Mouse (Mus musculus): ENCODE data around the gene Telo2. TPM values are rescaled to one million over a fixed set of nuclear protein-coding genes. Genes with fewer than 3 reads are reported as not detected.

Telo2 gene
- polyA plus RNA-seq (2014; fragmentation: Nextera tagmentation; extraction: Ambion mirVana): 22.5 and 23.2 TPM in 2 replicates

DNA sequence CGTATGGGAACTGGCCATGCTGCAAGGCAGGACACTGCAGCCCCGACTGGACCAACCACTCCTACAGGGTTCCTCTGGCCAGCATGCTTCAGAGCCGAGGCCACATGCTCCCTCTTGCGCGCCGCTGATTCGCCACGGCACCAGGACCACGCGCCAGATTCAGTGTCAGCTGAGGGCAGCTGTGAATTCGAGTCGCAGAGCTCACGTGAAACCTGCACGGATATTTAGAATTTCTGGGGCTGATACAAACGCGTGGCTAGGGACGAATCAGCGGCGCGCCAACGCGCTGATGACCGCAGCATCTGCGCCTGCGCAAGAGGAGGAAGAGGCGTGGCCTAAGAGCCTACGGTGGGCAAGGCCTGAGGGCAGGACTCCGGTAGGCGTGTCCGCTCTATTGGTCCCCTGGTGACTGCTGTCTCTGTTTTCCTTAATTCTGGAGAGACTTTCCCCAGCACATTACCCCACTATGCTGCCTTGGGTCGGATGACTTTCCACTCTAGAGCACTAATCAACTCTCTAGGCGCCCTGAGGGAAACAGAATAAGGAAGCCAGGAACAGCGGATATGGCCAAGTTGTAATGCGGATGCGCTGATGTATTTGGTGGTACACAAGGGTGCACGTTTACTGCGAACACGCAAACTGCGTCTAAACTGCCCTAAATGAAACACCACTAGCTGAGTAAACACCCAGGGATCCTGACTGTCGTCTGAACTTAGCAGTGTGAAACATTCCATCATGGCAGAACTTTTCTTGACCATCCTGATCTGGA is at the start of gene Telo2:
Telo2 (minus strand) TSS at position 304 of the 769 bp plus-strand sequence.
- peak within 1 kb of the TSS; percentile 86 for H3K9ac ChIP-seq (ENCODE audit: low read length)
- ATAC-seq (ENCODE audit: low FRiP score): peak; percentile 96

DNA sequence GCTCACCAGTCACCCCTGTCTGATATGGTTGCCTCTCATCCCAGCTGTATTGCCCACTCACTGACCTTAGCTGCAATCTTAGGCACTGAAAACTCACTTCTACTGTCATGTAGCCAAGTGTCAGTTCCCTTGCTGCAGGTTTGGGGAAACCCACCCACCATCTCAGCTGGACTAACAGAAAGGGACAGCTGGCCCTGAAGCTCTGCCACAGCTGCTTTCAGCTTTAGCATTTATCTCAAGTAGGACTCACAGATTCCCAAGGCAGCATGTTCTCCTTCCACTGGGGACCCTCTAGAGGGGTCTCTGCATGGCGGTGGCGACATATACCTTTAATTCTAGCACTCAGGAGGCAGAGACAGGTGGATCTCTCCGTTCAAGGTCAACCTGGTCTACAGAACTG is 49.0 kb upstream of the Telo2 start:
- Histone ChIP-seq H3K27ac (ENCODE audit: low read depth, low read length) (no peak overlapping the region), H3K4me3 (ENCODE audit: low read depth, low read length) (no peak overlapping the region), H3K27me3 (ENCODE audit: control insufficient read depth, insufficient read depth, low read length) (no peaks in the 10 kb centered on the region), H3K4me1 (ENCODE audit: control insufficient read depth, insufficient read depth, low read length) (no peaks in the 10 kb centered on the region), H3K9me3 (ENCODE audit: control insufficient read depth, low read length) (no peaks in the 10 kb centered on the region), H3K9ac (ENCODE audit: low read length) (no peak overlapping the region), H3K36me3 (ENCODE audit: control insufficient read depth, insufficient read depth, low read length) (peaks cover 3% of the 10 kb centered on the region), H3K4me2 (no peak overlapping the region)
- no peak for DNase-seq (ENCODE audit: low spot score, missing footprints)
- 86% methylated on average over 3 of the region's 3 CpGs for WGBS
- no peak for ATAC-seq (ENCODE audit: low FRiP score)

More for the DNA sequence above, at the start of gene Telo2:
- Histone ChIP-seq H3K36me3 (ENCODE audit: control insufficient read depth, insufficient read depth, low read length) (no peaks in the 10 kb centered on the region), H3K4me3 (ENCODE audit: low read depth, low read length) (peak within 1 kb of the TSS; percentile 48), H3K27ac (ENCODE audit: low read depth, low read length) (peak within 1 kb of the TSS; percentile 84), H3K4me2 (peak within 1 kb of the TSS; percentile 87), H3K4me1 (ENCODE audit: control insufficient read depth, insufficient read depth, low read length) (peaks cover 10% of the 10 kb centered on the region), H3K27me3 (ENCODE audit: control insufficient read depth, insufficient read depth, low read length) (no peaks in the 10 kb centered on the region), H3K9me3 (ENCODE audit: control insufficient read depth, low read length) (no peaks in the 10 kb centered on the region)
- peak; percentile 99 for DNase-seq (ENCODE audit: low spot score, missing footprints)
- WGBS: 7% methylated on average over 40 of the region's 40 CpGs

DNA sequence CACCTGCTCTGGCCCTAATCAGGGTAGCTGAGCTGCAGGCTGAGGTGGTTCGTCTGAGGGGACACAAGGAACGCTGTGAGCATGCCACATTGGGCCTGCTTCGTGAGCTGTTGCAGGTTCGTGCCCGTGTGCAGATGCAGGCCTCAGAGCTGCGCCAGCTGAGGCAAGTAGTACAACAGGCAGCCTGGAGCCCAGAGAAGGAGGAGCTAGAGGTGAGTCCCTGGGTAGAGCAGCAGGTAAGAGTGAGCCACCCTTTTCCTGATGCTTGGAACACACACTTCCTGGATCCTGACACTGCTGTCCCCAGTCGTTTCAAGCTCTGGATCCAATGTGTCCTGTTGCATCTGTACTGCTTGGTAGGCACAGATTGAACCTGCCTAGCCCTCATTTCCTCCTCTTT is 47.6 kb upstream of the Telo2 start:
- ATAC-seq (ENCODE audit: low FRiP score) (no peak), DNase-seq (ENCODE audit: low spot score, missing footprints) (no peak)
- no peaks in the 10 kb centered on the region for H3K27me3 ChIP-seq (ENCODE audit: control insufficient read depth, insufficient read depth, low read length)
- peaks cover 6% of the 10 kb centered on the region for H3K36me3 ChIP-seq (ENCODE audit: control insufficient read depth, insufficient read depth, low read length)
- no peak overlapping the region for H3K4me3 ChIP-seq (ENCODE audit: low read depth, low read length)
- H3K4me2 ChIP-seq: no peak overlapping the region
- H3K9ac ChIP-seq (ENCODE audit: low read length): no peak overlapping the region
- no peaks in the 10 kb centered on the region for H3K9me3 ChIP-seq (ENCODE audit: control insufficient read depth, low read length)
- no peak overlapping the region for H3K27ac ChIP-seq (ENCODE audit: low read depth, low read length)
- no peaks in the 10 kb centered on the region for H3K4me1 ChIP-seq (ENCODE audit: control insufficient read depth, insufficient read depth, low read length)
- 83% methylated on average over 7 of the region's 7 CpGs for WGBS

DNA sequence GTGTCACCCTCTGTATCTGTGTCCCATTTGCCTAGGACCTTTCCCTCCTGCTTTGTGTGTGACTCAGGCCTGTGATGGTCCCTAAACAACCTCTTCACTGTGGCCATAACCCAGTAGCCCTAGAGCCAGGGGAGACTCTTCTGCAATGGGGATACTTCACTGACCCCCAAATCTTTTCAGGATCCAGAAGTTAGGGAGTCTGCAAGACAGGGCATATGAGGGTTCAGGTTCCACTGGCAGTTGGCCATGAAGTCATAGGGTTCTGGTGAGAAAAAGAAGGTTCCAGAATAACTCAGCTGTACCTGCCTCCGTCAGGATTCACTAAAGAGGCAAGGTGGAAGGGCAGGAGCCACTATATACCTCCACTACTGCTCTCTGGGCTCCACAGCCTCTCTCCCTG is 46.4 kb upstream of the Telo2 start, which contains the start of gene Ccdc154:
Ccdc154 (plus strand) TSS at position 301 of the 400 bp plus-strand sequence.
- WGBS: 80% methylated on average over 1 of the region's 1 CpGs
- ATAC-seq (ENCODE audit: low FRiP score): no peak
- Histone ChIP-seq H3K9ac (ENCODE audit: low read length) (no peak within 1 kb of the TSS), H3K4me1 (ENCODE audit: control insufficient read depth, insufficient read depth, low read length) (no peaks in the 10 kb centered on the region), H3K27me3 (ENCODE audit: control insufficient read depth, insufficient read depth, low read length) (no peaks in the 10 kb centered on the region), H3K36me3 (ENCODE audit: control insufficient read depth, insufficient read depth, low read length) (peaks cover 6% of the 10 kb centered on the region), H3K4me2 (no peak within 1 kb of the TSS), H3K4me3 (ENCODE audit: low read depth, low read length) (no peak within 1 kb of the TSS), H3K27ac (ENCODE audit: low read depth, low read length) (no peak within 1 kb of the TSS), H3K9me3 (ENCODE audit: control insufficient read depth, low read length) (no peaks in the 10 kb centered on the region)
- no peak for DNase-seq (ENCODE audit: low spot score, missing footprints)

DNA sequence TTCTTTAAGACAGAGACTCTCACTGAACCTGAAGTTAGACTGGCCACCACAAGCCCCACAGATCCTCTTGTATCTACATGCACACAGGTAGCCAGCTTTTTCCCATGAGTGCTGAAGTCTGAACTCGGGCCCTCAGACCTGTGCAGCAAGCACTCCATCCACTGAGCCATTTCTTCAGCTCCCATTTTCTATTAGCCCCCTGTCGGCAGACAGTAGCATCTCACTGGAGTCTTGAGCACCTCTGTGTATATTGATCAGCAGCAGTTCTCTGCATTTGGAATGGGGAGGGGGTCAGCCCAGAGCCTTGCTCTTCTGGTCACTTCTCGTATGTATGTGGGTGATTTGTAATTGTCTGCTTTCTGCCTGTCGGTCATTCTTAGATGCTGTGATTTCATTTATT is 24.2 kb upstream of the Telo2 start:
- no peak overlapping the region for H3K4me3 ChIP-seq (ENCODE audit: low read depth, low read length)
- no peak overlapping the region for H3K9ac ChIP-seq (ENCODE audit: low read length)
- H3K4me1 ChIP-seq (ENCODE audit: control insufficient read depth, insufficient read depth, low read length): no peaks in the 10 kb centered on the region
- WGBS: 74% methylated on average over 4 of the region's 4 CpGs
- ATAC-seq (ENCODE audit: low FRiP score): no peak
- H3K4me2 ChIP-seq: no peak overlapping the region
- H3K27ac ChIP-seq (ENCODE audit: low read depth, low read length): no peak overlapping the region
- DNase-seq (ENCODE audit: low spot score, missing footprints): no peak
- no peaks in the 10 kb centered on the region for H3K27me3 ChIP-seq (ENCODE audit: control insufficient read depth, insufficient read depth, low read length)
- H3K9me3 ChIP-seq (ENCODE audit: control insufficient read depth, low read length): no peaks in the 10 kb centered on the region
- H3K36me3 ChIP-seq (ENCODE audit: control insufficient read depth, insufficient read depth, low read length): no peaks in the 10 kb centered on the region

DNA sequence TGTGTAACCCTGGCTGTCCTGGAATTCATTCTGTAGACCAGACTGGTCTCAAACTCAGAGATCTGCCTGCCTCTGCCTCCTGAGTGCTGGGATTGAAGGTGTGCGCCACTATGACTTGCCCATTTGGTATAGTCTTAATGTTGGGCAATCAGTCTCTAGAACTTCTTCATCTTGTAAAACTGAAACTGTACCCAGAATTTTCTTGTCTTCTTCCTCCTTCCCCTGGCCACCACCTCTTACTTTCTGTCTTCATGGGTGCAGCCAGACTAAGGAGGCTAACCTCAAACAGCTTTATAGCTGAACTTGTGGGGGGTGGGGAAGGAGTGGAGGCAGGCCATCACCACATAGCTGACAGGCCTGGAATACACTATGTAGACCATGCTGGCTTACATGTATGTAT is 23.0 kb upstream of the Telo2 start:
- H3K9ac ChIP-seq (ENCODE audit: low read length): no peak overlapping the region
- DNase-seq (ENCODE audit: low spot score, missing footprints): no peak

DNA sequence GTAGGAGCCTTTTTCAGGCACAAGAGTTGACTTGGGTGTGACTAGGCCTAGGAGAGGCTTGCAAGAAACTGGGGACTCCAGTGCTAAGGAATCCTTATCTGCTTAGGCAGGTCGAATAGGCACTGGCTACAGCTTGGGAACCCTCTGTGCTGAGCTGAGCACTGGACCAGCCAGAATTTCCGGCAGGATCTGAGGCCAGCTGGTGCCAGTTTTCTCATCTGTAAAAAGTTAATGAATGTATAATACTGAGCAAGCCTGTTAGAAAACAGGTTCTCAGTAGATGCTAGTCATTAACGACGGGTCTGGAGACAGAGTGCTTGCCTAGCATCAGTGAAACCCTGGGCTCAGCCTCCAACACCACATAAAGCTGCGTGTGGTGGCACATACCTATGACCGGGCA is 19.9 kb upstream of the Telo2 start:
- no peak for DNase-seq (ENCODE audit: low spot score, missing footprints)
- H3K4me2 ChIP-seq: no peak overlapping the region
- no peak overlapping the region for H3K4me3 ChIP-seq (ENCODE audit: low read depth, low read length)
- H3K27ac ChIP-seq (ENCODE audit: low read depth, low read length): no peak overlapping the region
- H3K9ac ChIP-seq (ENCODE audit: low read length): no peak overlapping the region
- no peaks in the 10 kb centered on the region for H3K9me3 ChIP-seq (ENCODE audit: control insufficient read depth, low read length)
- no peaks in the 10 kb centered on the region for H3K36me3 ChIP-seq (ENCODE audit: control insufficient read depth, insufficient read depth, low read length)
- H3K4me1 ChIP-seq (ENCODE audit: control insufficient read depth, insufficient read depth, low read length): peaks cover 8% of the 10 kb centered on the region
- no peaks in the 10 kb centered on the region for H3K27me3 ChIP-seq (ENCODE audit: control insufficient read depth, insufficient read depth, low read length)
- no peak for ATAC-seq (ENCODE audit: low FRiP score)
- 88% methylated on average over 6 of the region's 6 CpGs for WGBS

More for the DNA sequence above, 23.0 kb upstream of the Telo2 start:
- no peak for ATAC-seq (ENCODE audit: low FRiP score)
- Histone ChIP-seq H3K4me3 (ENCODE audit: low read depth, low read length) (no peak overlapping the region), H3K4me2 (no peak overlapping the region), H3K27me3 (ENCODE audit: control insufficient read depth, insufficient read depth, low read length) (no peaks in the 10 kb centered on the region), H3K9me3 (ENCODE audit: control insufficient read depth, low read length) (no peaks in the 10 kb centered on the region), H3K27ac (ENCODE audit: low read depth, low read length) (no peak overlapping the region), H3K36me3 (ENCODE audit: control insufficient read depth, insufficient read depth, low read length) (no peaks in the 10 kb centered on the region), H3K4me1 (ENCODE audit: control insufficient read depth, insufficient read depth, low read length) (peaks cover 8% of the 10 kb centered on the region)
- 94% methylated on average over 1 of the region's 1 CpGs for WGBS

DNA sequence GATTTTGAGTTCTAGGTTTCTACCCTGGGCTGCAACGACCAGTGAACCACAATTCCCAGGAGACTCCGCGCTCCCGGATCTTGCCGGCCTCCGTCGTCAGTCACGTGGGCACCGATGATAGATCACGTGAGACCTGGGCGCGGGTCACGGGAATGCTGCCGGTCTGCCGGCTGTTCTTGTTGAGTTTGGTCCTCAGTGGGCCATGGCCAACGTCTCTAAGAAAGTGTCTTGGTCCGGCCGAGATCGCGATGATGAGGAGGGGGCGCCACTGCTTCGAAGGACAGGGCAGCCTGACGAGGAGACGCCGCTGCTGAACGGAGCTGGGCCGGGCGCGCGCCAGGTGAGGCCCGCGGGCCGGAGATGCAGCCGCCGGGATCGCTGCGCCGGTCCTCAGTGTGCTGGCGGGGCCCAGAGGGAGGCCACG is 17.5 kb upstream of the Telo2 start, which contains the start of gene Clcn7:
Clcn7 (plus strand) TSS at position 117 of the 424 bp plus-strand sequence.
- no peak within 1 kb of the TSS; the same call in 1 of the 2 replicates for H3K27ac ChIP-seq (ENCODE audit: low read depth, low read length)
- peak; percentile 96 for ATAC-seq (ENCODE audit: low FRiP score)
- WGBS: under 1% methylated on average over 40 of the region's 40 CpGs

DNA sequence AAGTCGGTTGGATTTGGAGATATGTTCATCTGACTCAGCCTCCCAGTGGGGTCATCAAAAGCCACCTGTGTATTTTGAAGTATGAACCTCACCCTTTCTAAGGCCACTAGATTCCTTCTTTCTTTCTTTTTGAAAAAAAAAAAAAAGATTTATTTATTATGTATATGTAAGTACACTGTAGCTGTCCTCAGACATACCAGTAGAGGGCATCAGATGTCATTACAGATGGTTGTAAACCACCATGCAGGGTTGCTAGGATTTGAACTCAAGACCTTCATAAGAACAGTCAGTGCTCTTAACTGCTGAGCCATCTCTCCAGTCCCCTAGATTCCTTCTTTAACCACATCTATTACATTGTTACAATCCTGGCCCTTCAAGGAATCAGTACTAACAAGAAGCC is 14.3 kb upstream of the Telo2 start:
- Histone ChIP-seq H3K4me3 (ENCODE audit: low read depth, low read length) (no peak overlapping the region), H3K27ac (ENCODE audit: low read depth, low read length) (no peak overlapping the region), H3K36me3 (ENCODE audit: control insufficient read depth, insufficient read depth, low read length) (no peaks in the 10 kb centered on the region), H3K4me1 (ENCODE audit: control insufficient read depth, insufficient read depth, low read length) (peaks cover 8% of the 10 kb centered on the region), H3K27me3 (ENCODE audit: control insufficient read depth, insufficient read depth, low read length) (no peaks in the 10 kb centered on the region), H3K9ac (ENCODE audit: low read length) (no peak overlapping the region), H3K9me3 (ENCODE audit: control insufficient read depth, low read length) (no peaks in the 10 kb centered on the region), H3K4me2 (no peak overlapping the region)
- no peak for ATAC-seq (ENCODE audit: low FRiP score)
- DNase-seq (ENCODE audit: low spot score, missing footprints): peak; percentile 73
- 96% methylated on average over 1 of the region's 1 CpGs for WGBS

More for the DNA sequence above, 17.5 kb upstream of the Telo2 start, which contains the start of gene Clcn7:
- H3K36me3 ChIP-seq (ENCODE audit: control insufficient read depth, insufficient read depth, low read length): no peaks in the 10 kb centered on the region
- peak within 1 kb of the TSS; percentile 75 for H3K9ac ChIP-seq (ENCODE audit: low read length)
- peak within 1 kb of the TSS; percentile 82 for H3K4me2 ChIP-seq
- H3K9me3 ChIP-seq (ENCODE audit: control insufficient read depth, low read length): no peaks in the 10 kb centered on the region
- H3K4me3 ChIP-seq (ENCODE audit: low read depth, low read length): peak within 1 kb of the TSS; percentile 73
- H3K4me1 ChIP-seq (ENCODE audit: control insufficient read depth, insufficient read depth, low read length): peaks cover 8% of the 10 kb centered on the region
- DNase-seq (ENCODE audit: low spot score, missing footprints): peak; percentile 98
- H3K27me3 ChIP-seq (ENCODE audit: control insufficient read depth, insufficient read depth, low read length): no peaks in the 10 kb centered on the region
